In the genomic region with DNA sequence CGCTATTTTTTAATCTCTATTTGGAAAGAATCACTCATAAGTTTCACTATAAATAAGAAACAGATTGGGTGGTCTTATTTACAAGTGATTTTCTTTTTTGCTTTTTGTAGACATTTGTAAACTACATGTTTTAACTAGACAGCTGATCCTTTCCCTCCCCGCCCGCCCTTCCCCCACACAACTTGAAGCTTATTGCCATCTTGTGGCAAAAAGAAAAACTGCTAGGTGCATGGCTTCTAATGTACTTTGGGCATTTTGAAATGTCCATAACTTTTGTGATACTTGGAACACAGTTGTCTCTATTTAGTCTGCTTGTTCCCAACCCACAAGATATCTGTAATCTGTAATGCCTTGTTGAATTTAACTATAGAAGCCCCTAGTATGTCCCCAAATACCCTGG, we compare ENCODE assay signal across 13 mouse cellular contexts. TPM values are rescaled to one million over a fixed set of nuclear protein-coding genes. Genes with fewer than 3 reads are reported as not detected.
DNase-seq lines count a peak whose midpoint lies in the region; ATAC-seq and TF ChIP-seq lines count a peak whose summit lies in the region.
"Had no signal": no experiment of that assay in that cellular context is flagged by ENCODE, and none has a peak within 500 bp of the region (broad histone marks: within the 10 kb centered on the region; RNA-seq: fewer than 3 reads in every experiment).

No protein-coding gene starts in this region.

- H3K36me3 ChIP-seq in heart, postnatal 0 days (replicated peaks; ENCODE audit: control insufficient read depth, insufficient read depth, low read length), result peaks cover 31% of the 10 kb centered on the region
- H3K36me3 ChIP-seq in heart, embryonic 11.5 days (ENCODE audit: control insufficient read depth, insufficient read depth, low read length), result peaks cover 4% of the 10 kb centered on the region
- H3K36me3 ChIP-seq in lung, postnatal 0 days (ENCODE audit: insufficient read depth, low read length), result 0 out of 2 replicates have a peak, but pooled peaks cover 4% of the 10 kb centered on the region

- no peaks in the 10 kb centered on the region for H3K4me1 ChIP-seq in heart, postnatal 0 days (ENCODE audit: control insufficient read depth, insufficient read depth)
- H3K4me1 ChIP-seq in heart, embryonic 11.5 days (ENCODE audit: control insufficient read depth, insufficient read depth, low read length), result no peaks in the 10 kb centered on the region
- H3K4me1 ChIP-seq in lung, postnatal 0 days (ENCODE audit: insufficient read depth, low read depth, low read length), result no peaks in the 10 kb centered on the region
- H3K4me1 ChIP-seq: heart, embryonic 10.5 days; kidney, embryonic 15.5 days; midbrain, embryonic 13.5 days had no signal

- peak; percentile 62 for TF ChIP-seq CTCF in heart, postnatal 0 days (IDR thresholded peaks at IDR 0.05; ENCODE audit: low read depth)
- peak; percentile 69 for TF ChIP-seq CTCF in lung, postnatal 0 days (IDR thresholded peaks at IDR 0.05)
- TF ChIP-seq CTCF in brain, embryonic 14.5 days (IDR thresholded peaks at IDR 0.05; ENCODE audit: borderline replicate concordance, extremely low read depth, insufficient read depth, insufficient read length), result peak; percentile 50; the same call in 1 of the 2 replicates

- no peaks in the 10 kb centered on the region for H3K27me3 ChIP-seq in heart, postnatal 0 days (ENCODE audit: control insufficient read depth, insufficient read depth, low read length)
- H3K27me3 ChIP-seq in heart, embryonic 11.5 days (ENCODE audit: control insufficient read depth, insufficient read depth, low read length), result no peaks in the 10 kb centered on the region
- H3K27me3 ChIP-seq in lung, postnatal 0 days (replicated peaks; ENCODE audit: insufficient read depth, low read length), result no peaks in the 10 kb centered on the region
- H3K27me3 ChIP-seq: kidney, embryonic 15.5 days; midbrain, embryonic 13.5 days had no signal

- TF ChIP-seq POLR2A in brain, embryonic 14.5 days (IDR thresholded peaks at IDR 0.05; ENCODE audit: borderline replicate concordance, extremely low read depth, insufficient read depth, insufficient read length, poor library complexity, severe bottlenecking), result no peak

- DNase-seq in heart, postnatal 0 days (ENCODE audit: low spot score), result peak; percentile 16
- DNase-seq in lung, postnatal 0 days (ENCODE audit: low spot score), result peak; percentile 62
- DNase-seq in lung, adult 18-20 months, result no peak
- peak; percentile 60 for DNase-seq in brain, embryonic 14.5 days (ENCODE audit: low read depth)
- DNase-seq in retina, embryonic 14.5 days (ENCODE audit: low spot score), result peak; percentile 35
- DNase-seq in gastrocnemius, postnatal 4 days (ENCODE audit: low spot score in 2 of 2), result no peak
- no peak for DNase-seq in neural tube, embryonic 10.5 days (ENCODE audit: extremely low spot score, low spot score)
- DNase-seq: right cerebral cortex, adult 18-20 months; thymus, postnatal 25 days had no signal

- 83% methylated on average over 3 of the region's 3 CpGs for WGBS in heart, postnatal 0 days
- 78% methylated on average over 3 of the region's 3 CpGs for WGBS in heart, embryonic 11.5 days (ENCODE audit: insufficient replicate concordance)
- WGBS in lung, postnatal 0 days, result 66% methylated on average over 3 of the region's 3 CpGs

- no peak for TF ChIP-seq EP300 in heart, postnatal 0 days (IDR thresholded peaks at IDR 0.05; ENCODE audit: low read depth)
- no peak for TF ChIP-seq EP300 in lung, postnatal 0 days (IDR thresholded peaks at IDR 0.05)

- no peak overlapping the region for H3K9ac ChIP-seq in heart, postnatal 0 days (replicated peaks; ENCODE audit: low read depth, low read length)
- H3K9ac ChIP-seq in heart, embryonic 11.5 days (ENCODE audit: low read depth, low read length), result no peak overlapping the region
- H3K9ac ChIP-seq in lung, postnatal 0 days (replicated peaks; ENCODE audit: low read depth), result no peak overlapping the region
- H3K9ac ChIP-seq: kidney, embryonic 15.5 days; midbrain, embryonic 13.5 days had no signal

- H3K27ac ChIP-seq in heart, postnatal 0 days (ENCODE audit: low read depth), result no peak overlapping the region
- H3K27ac ChIP-seq in heart, embryonic 11.5 days (ENCODE audit: low read depth, low read length), result no peak overlapping the region
- no peak overlapping the region for H3K27ac ChIP-seq in lung, postnatal 0 days (ENCODE audit: low read length)
- H3K27ac ChIP-seq: heart, embryonic 10.5 days; kidney, embryonic 15.5 days; midbrain, embryonic 13.5 days had no signal

- no peak for ATAC-seq in heart, postnatal 0 days (ENCODE audit: insufficient read depth, low read depth)
- ATAC-seq in heart, embryonic 11.5 days (replicated peaks; ENCODE audit: insufficient number of reproducible peaks, low FRiP score, low TSS enrichment), result no peak
- ATAC-seq in lung, postnatal 0 days, result peak; percentile 26; the same call in 1 of the 2 replicates
- ATAC-seq: midbrain, embryonic 13.5 days had no signal

- H3K4me2 ChIP-seq in heart, postnatal 0 days (ENCODE audit: low read depth, low read length), result no peak overlapping the region
- no peak overlapping the region for H3K4me2 ChIP-seq in heart, embryonic 11.5 days
- no peak overlapping the region for H3K4me2 ChIP-seq in lung, postnatal 0 days (replicated peaks; ENCODE audit: low read depth, low read length)
- H3K4me2 ChIP-seq: kidney, embryonic 15.5 days; midbrain, embryonic 13.5 days had no signal

- no peaks in the 10 kb centered on the region for H3K9me3 ChIP-seq in heart, postnatal 0 days (replicated peaks; ENCODE audit: control insufficient read depth, low read length)
- H3K9me3 ChIP-seq in heart, embryonic 11.5 days (replicated peaks; ENCODE audit: control insufficient read depth, low read length), result no peaks in the 10 kb centered on the region
- no peaks in the 10 kb centered on the region for H3K9me3 ChIP-seq in lung, postnatal 0 days (ENCODE audit: low read length)
- H3K9me3 ChIP-seq: heart, embryonic 10.5 days; kidney, embryonic 15.5 days; midbrain, embryonic 13.5 days had no signal

- H3K4me3 ChIP-seq in heart, postnatal 0 days (ENCODE audit: low read depth, low read length), result no peak overlapping the region
- H3K4me3 ChIP-seq in heart, embryonic 11.5 days (ENCODE audit: low read depth, low read length), result no peak overlapping the region
- no peak overlapping the region for H3K4me3 ChIP-seq in lung, postnatal 0 days (ENCODE audit: low read depth, low read length)
- H3K4me3 ChIP-seq: heart, embryonic 10.5 days; kidney, embryonic 15.5 days; midbrain, embryonic 13.5 days had no signal

RNA-seq across cellular contexts. Expression of a gene that starts 21.1 kb away (rescaled TPM):
- total RNA-seq in heart, postnatal 0 days (2014; rRNA removed; ENCODE audit: low replicate concordance), result 3.7 and 7.3 TPM in 2 replicates
- 2.6 and 2.8 TPM in 2 replicates for polyA plus RNA-seq in heart, postnatal 0 days (2015; fragmentation: Nextera tagmentation; extraction: Ambion mirVana)
- 9.4 and 9.5 TPM in 2 replicates for polyA plus RNA-seq in heart, embryonic 11.5 days (2014; fragmentation: Nextera tagmentation; extraction: Ambion mirVana)
- polyA plus RNA-seq in lung, postnatal 0 days (2015; fragmentation: Nextera tagmentation; extraction: Ambion mirVana), result 2.7 and 2.9 TPM in 2 replicates
- 7.1 and 7.9 TPM in 2 replicates for polyA plus RNA-seq in brain, embryonic 14.5 days (2012; rRNA removed)
- total RNA-seq in gastrocnemius, postnatal 4 days (2021), result 1 to 10 TPM; 6.5 to 7.2 TPM

RNA-seq across cellular contexts. Expression of a gene that starts 33.5 kb away (rescaled TPM):
- total RNA-seq in heart, postnatal 0 days (2014; rRNA removed; ENCODE audit: low replicate concordance), result 7.7 and 148 TPM in 2 replicates
- 5.9 and 6.2 TPM in 2 replicates for polyA plus RNA-seq in heart, postnatal 0 days (2015; fragmentation: Nextera tagmentation; extraction: Ambion mirVana)
- polyA plus RNA-seq in heart, embryonic 11.5 days (2014; fragmentation: Nextera tagmentation; extraction: Ambion mirVana), result 4.3 TPM in 2 replicates
- 55.7 and 72.3 TPM in 2 replicates for polyA plus RNA-seq in lung, postnatal 0 days (2015; fragmentation: Nextera tagmentation; extraction: Ambion mirVana)
- polyA plus RNA-seq in brain, embryonic 14.5 days (2012; rRNA removed), result 5.7 and 8.9 TPM in 2 replicates
- 10 to 100 TPM; 39.2 to 51.6 TPM for total RNA-seq in gastrocnemius, postnatal 4 days (2021)

Comparison
In these comparisons a context has a peak if more than half of its experiments do, and no peak if none do; other contexts are left out.
1. DNase-seq: peak in heart, postnatal 0 days (single experiment), lung, postnatal 0 days (single experiment), brain, embryonic 14.5 days (single experiment) and retina, embryonic 14.5 days (single experiment); none in lung, adult 18-20 months (0 of 2), gastrocnemius, postnatal 4 days (0 of 2) and neural tube, embryonic 10.5 days (single experiment).
2. Peak in every context shown above with its lines, with median percentiles within 50 percentile points of each other: CTCF ChIP-seq.